Mouse (Mus musculus): ENCODE results near the gene Hivep3.
A peak's percentile ranks its signal among the peaks of the same experiment; 100 is the strongest.

Hivep3 gene

DNA sequence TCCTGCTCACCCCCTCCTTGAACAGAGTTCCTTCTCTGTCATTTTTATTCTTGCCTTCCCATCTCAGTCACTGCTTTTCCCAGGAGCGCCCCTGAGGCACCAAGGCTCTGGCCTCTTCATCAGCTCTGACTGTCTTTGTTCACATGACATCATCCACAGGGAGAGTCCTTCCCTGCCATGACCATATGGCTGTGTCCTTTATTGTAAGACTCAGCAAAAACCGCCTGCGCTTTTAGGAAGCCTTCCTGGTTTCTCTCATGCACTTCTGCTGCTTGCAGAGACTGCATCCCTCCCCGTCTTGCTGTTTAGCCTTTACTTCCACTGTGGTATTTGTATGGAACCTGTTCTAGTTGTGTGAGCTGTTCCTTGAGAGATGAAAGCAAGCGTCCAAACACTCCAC, 216.6 kb downstream of the Hivep3 start:
- DNase-seq, result peak; percentile 71 to 72

GRCm38 (mm10) chr4:119951081-119951480, 217.5 kb downstream of the Hivep3 start:
- DNase-seq, result no peak

GRCm38 (mm10) chr4:119955008-119955407, 221.4 kb downstream of the Hivep3 start:
- DNase-seq, result no peak

- DNase-seq, result peak in 1 of 2 experiments; percentile 35
These were observed 224.4 kb downstream of the Hivep3 start for GRCm38 (mm10) chr4:119957970-119958369.

DNA sequence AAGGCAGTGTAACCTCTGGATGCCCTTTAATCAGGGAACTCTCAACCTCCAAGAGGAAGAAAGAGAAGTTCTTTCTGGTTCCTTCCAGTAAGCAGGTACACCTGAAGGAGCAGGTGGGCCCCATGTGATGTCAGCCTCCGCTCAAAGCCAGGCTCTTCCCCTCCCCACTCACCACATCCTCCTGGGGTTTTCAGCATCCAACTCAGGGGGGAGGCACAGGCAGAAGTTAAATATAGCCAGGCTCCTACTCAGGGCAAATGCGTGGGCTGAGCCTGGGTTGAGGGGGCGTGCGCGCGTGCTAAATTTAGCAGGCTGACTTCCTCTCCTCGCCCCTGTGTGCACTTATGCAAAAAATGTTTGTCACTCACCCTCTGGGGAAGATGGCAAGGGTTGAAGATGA, 225.7 kb downstream of the Hivep3 start:
- no peak for DNase-seq

DNA sequence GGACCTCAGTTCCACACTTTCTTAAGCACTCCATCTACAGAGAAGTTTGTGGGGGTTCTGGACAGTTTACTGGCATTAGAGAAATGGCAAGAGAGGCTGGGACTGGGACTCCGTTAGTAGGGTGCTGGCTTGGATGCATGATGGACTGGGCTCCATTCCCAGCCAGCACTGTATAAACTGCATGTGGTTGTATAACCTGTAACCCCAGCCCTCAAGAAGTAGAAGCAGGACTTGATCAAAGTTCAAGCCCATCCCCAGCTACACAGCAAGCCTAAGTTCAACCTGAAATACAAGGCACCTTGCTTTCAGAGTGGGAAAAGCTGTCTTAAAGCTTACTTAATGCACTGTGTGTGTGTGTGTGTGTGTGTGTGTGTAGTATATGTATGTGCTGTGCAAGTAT, 226.3 kb downstream of the Hivep3 start:
- no peak for DNase-seq

- no peak for DNase-seq
These were observed 226.9 kb downstream of the Hivep3 start for GRCm38 (mm10) chr4:119960523-119960922.

GRCm38 (mm10) chr4:119961164-119961563, 227.6 kb downstream of the Hivep3 start:
- DNase-seq, result no peak

DNA sequence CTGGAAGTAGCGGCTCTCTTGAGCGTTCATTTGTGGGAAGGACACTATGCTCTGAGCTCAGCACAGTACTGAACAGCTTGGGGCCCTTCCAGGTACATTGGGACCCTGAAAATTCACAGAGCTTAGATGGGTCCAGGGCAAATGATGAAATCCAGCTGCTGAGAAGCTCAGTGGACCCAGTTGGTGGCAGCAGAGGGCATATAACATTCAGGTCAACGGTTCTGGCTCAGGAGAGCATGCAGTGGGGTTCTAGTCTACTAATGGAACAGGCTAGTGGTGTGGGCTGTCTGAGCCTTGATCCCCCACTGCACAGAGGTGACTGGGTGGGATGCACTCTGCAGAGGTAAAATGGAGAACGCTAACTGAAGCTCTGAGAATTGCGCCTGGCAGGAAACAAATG, 228.5 kb downstream of the Hivep3 start:
- no peak for DNase-seq

DNA sequence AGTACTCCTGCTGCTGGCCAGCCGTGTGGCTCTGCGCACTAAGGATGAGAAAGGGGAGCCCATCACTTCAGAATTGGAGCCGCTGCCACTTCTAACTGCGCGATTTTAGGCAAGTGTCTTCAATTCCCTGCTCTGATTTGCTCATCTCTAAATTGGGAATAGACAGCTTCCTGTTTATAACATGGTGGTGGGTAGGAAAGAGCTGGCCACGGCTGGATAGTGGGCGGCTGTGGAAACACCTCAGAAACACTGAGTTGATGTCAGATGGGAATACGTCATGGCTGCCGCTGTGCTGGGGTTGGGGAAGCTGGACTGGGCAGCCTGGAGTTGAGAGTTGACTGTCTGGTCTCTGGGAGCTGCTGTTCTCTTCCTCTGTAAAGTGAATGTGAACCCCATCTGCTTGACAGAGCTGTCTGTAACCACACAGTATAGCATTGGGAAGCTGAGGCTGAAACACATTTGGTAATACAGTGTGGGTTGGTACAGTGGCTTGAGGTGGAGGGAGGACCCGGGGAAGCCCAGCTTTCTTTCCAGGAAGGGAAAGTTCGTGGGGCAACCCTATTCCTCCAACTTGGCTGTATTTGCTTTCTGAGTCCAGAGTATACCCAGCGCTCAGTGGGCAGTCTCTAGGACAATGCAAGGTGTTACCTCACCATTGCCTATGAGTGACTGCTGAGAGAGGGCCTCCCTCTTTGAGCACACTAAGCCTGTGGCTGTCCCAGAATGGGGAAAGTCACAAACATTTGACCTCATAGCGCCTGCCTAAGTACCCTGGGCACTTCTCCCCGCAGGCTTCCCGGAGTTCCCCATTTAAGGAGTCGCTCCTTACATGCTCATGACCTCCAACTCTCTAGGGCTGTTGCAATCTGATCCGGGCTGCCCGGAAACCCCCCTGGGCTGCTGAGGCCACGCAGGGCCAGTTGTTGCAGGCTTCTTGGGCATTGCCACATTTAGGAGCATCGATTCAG, 232.8 kb downstream of the Hivep3 start:
- no peak for DNase-seq

DNA sequence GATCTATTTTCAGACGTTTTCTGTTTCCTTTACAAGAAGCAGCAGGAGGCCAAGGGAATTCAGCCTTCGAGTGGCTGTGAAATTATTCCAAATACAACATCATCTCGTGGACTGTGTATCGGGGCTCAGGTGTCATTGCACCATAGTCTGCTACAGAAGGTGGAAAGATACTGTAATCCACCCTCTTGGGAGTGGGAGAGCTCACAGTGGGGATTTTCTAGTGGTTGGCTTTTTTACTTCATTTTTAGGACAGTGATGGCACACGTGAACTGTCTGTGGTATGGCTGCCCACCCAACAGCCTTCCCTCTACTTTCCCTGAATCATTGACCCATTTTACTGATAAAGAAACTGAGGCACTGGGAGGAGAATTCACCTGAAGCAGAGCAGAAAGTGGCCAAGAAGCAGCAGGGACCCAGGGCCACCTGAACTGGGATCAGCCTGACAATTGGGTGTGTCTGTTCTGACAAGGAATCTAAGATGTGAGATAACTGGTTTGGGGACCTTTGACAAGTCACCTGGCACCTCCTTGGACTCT, 233.6 kb downstream of the Hivep3 start:
- no peak for DNase-seq

GRCm38 (mm10) chr4:119967636-119968035, 234.1 kb downstream of the Hivep3 start:
- DNase-seq, result no peak

GRCm38 (mm10) chr4:119968071-119968470, 234.5 kb downstream of the Hivep3 start:
- peak; percentile 64 to 78 for DNase-seq

DNA sequence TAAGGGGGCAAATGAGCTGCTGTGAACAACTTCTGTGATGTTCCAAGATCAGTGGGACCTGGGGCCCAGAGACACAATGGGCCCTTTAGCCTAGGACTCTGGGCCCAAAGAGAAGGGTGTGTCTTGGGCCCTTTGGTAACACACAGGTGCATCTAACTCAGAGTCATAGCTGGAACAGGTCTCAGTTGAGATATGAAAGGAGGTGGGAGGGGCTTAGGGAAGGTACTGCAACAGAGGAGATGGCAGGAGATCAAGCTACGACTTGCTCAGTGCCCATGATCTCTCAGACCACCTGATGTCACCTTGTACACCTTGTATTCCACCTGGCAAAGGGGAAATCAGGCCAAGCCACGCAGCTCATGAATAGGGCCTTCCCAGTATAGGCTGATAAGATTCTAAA, 235.3 kb downstream of the Hivep3 start:
- no peak for DNase-seq

GRCm38 (mm10) chr4:119970166-119970565, 236.6 kb downstream of the Hivep3 start:
- DNase-seq, result no peak

DNA sequence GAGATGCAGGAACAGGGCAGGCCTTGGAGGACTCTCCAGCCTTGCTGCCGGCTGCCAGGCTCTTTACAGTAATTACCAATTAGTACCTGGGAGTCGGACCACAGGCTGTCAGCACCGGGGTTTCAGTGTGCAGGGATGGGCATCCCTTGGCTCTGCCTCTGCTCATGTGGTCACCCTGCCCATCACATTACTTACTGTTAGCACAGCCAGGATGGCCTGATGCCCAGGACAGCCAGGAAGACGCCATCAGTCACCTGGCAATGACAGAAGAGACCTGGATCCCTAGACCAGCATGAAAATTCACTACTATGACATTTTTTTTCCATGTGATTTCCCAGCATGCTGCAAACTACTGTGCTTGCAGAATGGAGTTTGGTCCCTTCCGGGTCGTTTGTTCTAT, 238.8 kb downstream of the Hivep3 start:
- peak; percentile 77 to 84 for DNase-seq

GRCm38 (mm10) chr4:119973729-119974605, 240.4 kb downstream of the Hivep3 start:
- DNase-seq, result peak in 1 of 2 experiments; percentile 46

- no peak for DNase-seq
These were observed 241.7 kb downstream of the Hivep3 start for GRCm38 (mm10) chr4:119975242-119975641.

DNA sequence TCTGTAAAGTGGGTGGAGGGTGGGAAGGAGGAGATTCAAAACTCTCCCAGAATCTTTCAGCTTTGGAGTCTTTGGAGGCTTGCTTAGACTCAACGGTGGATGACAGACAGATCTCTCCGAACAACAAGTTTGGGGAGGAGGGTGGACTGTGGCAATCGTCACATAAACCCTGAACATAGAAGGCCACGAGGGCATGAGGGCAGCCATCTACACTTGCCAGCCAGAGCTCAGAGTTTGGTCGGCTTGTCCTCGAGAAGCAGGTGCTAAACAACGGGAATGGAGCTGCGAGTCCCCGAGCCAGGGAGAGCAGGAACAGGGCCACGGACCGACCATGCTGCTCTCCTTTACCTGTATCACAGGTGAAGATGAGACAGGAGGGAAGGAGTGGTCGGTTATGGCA, 242.2 kb downstream of the Hivep3 start:
- DNase-seq, result no peak

DNA sequence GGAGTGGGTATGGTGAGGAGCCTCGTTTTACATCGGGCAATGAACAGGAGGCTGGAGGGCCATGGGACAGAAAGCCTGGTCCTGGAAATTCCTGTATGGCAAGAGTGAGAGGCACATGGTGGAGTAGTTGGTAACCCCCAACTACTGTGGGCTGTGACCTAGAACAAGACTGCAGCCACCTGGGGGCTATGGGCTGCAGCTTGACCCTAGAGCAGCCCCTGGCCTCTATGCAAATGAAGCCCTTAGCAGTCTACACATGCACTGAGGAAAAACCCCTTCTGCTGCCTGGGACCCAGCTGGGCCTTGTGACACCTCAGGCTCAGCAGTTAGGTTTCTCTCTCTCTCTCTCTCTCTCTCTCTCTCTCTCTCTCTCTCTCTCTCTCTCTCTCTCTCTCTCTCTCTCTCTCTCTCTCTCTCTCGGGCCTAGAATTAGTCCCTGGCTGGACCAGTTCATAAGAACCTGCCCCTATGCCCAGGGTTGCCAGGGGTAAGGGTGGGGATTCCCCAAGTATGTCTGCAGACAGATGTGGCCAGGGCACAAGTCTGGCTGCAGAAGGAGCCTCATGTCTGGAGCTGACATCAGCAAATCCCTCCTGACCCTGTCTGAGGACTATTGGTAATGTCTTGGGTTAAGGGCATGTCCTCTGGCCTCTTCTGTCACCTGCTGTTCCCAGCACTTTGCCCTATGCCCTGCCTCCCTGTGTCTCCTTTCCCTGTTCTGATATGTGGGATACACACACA, 243.0 kb downstream of the Hivep3 start:
- DNase-seq, result no peak

- DNase-seq, result no peak
These were observed 244.4 kb downstream of the Hivep3 start for GRCm38 (mm10) chr4:119977817-119978491.

Data from cerebellum, postnatal 25 days (tissue).